Mouse (Mus musculus) lung, postnatal 0 days (tissue): ENCODE measurements around the gene Rcan2.

ENCODE experiments used
- CTCF ChIP-seq: IDR thresholded peaks from 2 replicates; pipeline ENCODE4 v1.5.1; 2016; ENCODE audit warnings: antibody characterized with exemption, mild to moderate bottlenecking
- EP300 ChIP-seq: IDR thresholded peaks from 2 replicates; pipeline ENCODE4 v1.6.1; 2016; ENCODE audit warnings: antibody characterized with exemption, mild to moderate bottlenecking, control low read depth

DNA sequence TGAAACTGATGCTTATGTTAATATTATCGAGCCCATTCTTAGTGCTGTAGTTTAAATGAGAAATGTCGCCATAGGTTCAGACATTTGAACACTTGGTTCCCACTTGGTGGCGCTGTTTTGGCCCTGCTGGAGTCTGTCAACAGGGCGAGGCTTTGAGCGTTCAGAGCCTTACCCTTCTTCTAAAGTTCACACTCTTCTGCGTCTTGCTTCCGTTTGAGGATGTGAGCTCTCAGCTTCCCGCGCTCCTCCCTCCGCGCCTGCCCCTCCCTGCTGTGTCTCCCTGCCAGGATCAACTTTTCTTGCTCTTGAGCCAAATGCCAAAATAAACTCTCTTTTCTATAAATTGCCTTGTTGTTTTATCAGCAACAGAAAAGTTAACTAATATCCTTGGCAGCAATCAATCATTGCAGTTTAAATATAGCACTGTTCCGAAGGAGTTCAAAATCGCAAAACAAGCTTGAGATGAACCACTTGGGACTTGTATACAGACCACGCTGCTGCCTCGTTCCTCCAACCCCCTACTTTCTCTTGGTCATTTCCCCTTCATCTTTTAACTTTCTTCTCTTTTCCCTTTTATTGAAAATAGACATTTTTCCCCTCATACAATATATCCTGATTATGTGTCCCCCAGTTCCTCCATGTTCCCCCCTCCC is 42.4 kb upstream of the Rcan2 start:
- TF ChIP-seq CTCF (peak; percentile 63), EP300 (no peak)
